Mouse (Mus musculus) CH12.LX (cell line): ENCODE results near the gene Klhdc4. TPM values are rescaled to one million over a fixed set of nuclear protein-coding genes. Genes with fewer than 3 reads are reported as not detected.

Source experiments
- DNase-seq: peaks from one replicate; pipeline ENCODE4 v3.0.0-alpha.2; 2013; ENCODE audit errors: extremely low read depth
- H3K27ac ChIP-seq: 2 replicates; pipeline ENCODE4 v1.5.1; 2012; ENCODE audit warnings: low read depth, mild to moderate bottlenecking, control low read depth, moderate library complexity; ENCODE audit not compliant: insufficient read depth
- H3K27me3 ChIP-seq: replicated peaks from 2 replicates; pipeline ENCODE3; 2012; ENCODE audit warnings: inconsistent platforms
- H3K36me3 ChIP-seq, 2 experiments: replicated peaks in 1 of 2; 2 replicates each; pipeline versions ENCODE3 to v1.6.1; 2012; ENCODE audit warnings: inconsistent platforms in 1 of 2, low read length in 1 of 2, mild to moderate bottlenecking in 1 of 2, mixed read lengths in 1 of 2, moderate library complexity in 1 of 2; ENCODE audit not compliant: control insufficient read depth in 1 of 2, insufficient read depth in 1 of 2
- H3K4me1 ChIP-seq, 2 experiments: 2 replicates each; pipeline ENCODE4 v1.6.1; 2012; ENCODE audit warnings: inconsistent platforms in 1 of 2, moderate library complexity in 1 of 2; ENCODE audit not compliant: insufficient read depth in 2 of 2, control insufficient read depth in 1 of 2
- H3K4me2 ChIP-seq: 2 replicates; pipeline ENCODE4 v1.6.1; 2012; ENCODE audit warnings: low read depth, mild to moderate bottlenecking, control low read depth; ENCODE audit not compliant: poor library complexity, insufficient read depth, severe bottlenecking
- H3K4me3 ChIP-seq, 3 experiments: fragments of 150-350 bp in 1 of 3; sonication (generic) in 1 of 3; replicated peaks in 1 of 3; 2 replicates each; pipeline versions ENCODE3 to v1.5.1; 2011 to 2012; ENCODE audit warnings: low read depth in 2 of 3, low read length in 2 of 3, mild to moderate bottlenecking in 2 of 3, moderate library complexity in 2 of 3, control low read depth in 1 of 3, improper control_type of control experiment in 1 of 3, inconsistent platforms in 1 of 3, mixed read lengths in 1 of 3; ENCODE audit not compliant: poor library complexity in 1 of 3
- H3K79me2 ChIP-seq: replicated peaks from 2 replicates; pipeline ENCODE4 v1.6.1; 2012; ENCODE audit warnings: mild to moderate bottlenecking, moderate library complexity; ENCODE audit not compliant: control insufficient read depth, poor library complexity, insufficient read depth, severe bottlenecking; ENCODE audit errors: extremely low read depth
- H3K9ac ChIP-seq: 2 replicates; pipeline ENCODE4 v1.6.1; 2012; ENCODE audit warnings: low read depth, mild to moderate bottlenecking, control low read depth, moderate library complexity; ENCODE audit not compliant: insufficient read depth
- H3K9me3 ChIP-seq: replicated peaks from 2 replicates; pipeline ENCODE3; 2012; ENCODE audit warnings: low read length, inconsistent platforms, mixed read lengths
- CHD1 ChIP-seq: IDR thresholded peaks from 2 replicates; pipeline ENCODE4 v1.6.1; 2012; ENCODE audit warnings: low read depth, low read length, improper control_type of control experiment, inconsistent platforms
- CTCF ChIP-seq, 2 experiments: IDR thresholded peaks in 1 of 2; conservative IDR thresholded peaks in 1 of 2; 2 replicates each; pipeline ENCODE4 v1.5.1; 2011 to 2012; ENCODE audit warnings: low read depth in 2 of 2, low read length in 2 of 2, improper control_type of control experiment in 1 of 2, inconsistent platforms in 1 of 2, mild to moderate bottlenecking in 1 of 2, moderate library complexity in 1 of 2
- ELF1 ChIP-seq: IDR thresholded peaks from 2 replicates; pipeline ENCODE4 v1.6.1; 2014; ENCODE audit warnings: low read depth, mild to moderate bottlenecking, inconsistent platforms, low read length, improper control_type of control experiment
- EP300 ChIP-seq: IDR thresholded peaks from 2 replicates; pipeline ENCODE4 v1.6.1; 2011; ENCODE audit warnings: low read length, improper control_type of control experiment
- ETS1 ChIP-seq: conservative IDR thresholded peaks from 2 replicates; pipeline ENCODE4 v1.6.1; 2012; ENCODE audit warnings: low read depth, mild to moderate bottlenecking, inconsistent platforms, low read length, improper control_type of control experiment, moderate library complexity
- GABPA ChIP-seq: IDR thresholded peaks from 2 replicates; pipeline ENCODE4 v1.6.1; 2012; ENCODE audit warnings: low read depth, low read length, improper control_type of control experiment, inconsistent platforms; ENCODE audit not compliant: insufficient replicate concordance
- JUND ChIP-seq: conservative IDR thresholded peaks from 2 replicates; pipeline ENCODE4 v1.6.1; 2011; ENCODE audit warnings: low read depth, low read length, improper control_type of control experiment
- KAT2A ChIP-seq: IDR thresholded peaks from 2 replicates; pipeline ENCODE4 v1.6.1; 2012; ENCODE audit warnings: low read length, improper control_type of control experiment, inconsistent platforms; ENCODE audit not compliant: insufficient replicate concordance
- MEF2A ChIP-seq: IDR thresholded peaks from 2 replicates; pipeline ENCODE4 v1.6.1; 2014; ENCODE audit warnings: low read depth, mild to moderate bottlenecking, inconsistent platforms, low read length, improper control_type of control experiment, borderline replicate concordance
- MXI1 ChIP-seq: IDR thresholded peaks from 2 replicates; pipeline ENCODE4 v1.6.1; 2011; ENCODE audit warnings: mild to moderate bottlenecking, low read depth, low read length, improper control_type of control experiment
- NELFE ChIP-seq: IDR thresholded peaks from 2 replicates; pipeline ENCODE4 v1.6.1; 2011; ENCODE audit warnings: low read depth, low read length, improper control_type of control experiment
- RAD21 ChIP-seq: IDR thresholded peaks from 2 replicates; pipeline ENCODE4 v1.6.1; 2011; ENCODE audit warnings: low read depth, mild to moderate bottlenecking, low read length, improper control_type of control experiment, moderate library complexity
- SIN3A ChIP-seq: IDR thresholded peaks from 2 replicates; pipeline ENCODE4 v1.6.1; 2012; ENCODE audit warnings: low read length, improper control_type of control experiment, inconsistent platforms
- USF1 ChIP-seq: IDR thresholded peaks from 2 replicates; pipeline ENCODE4 v1.6.1; 2014; ENCODE audit warnings: low read depth, mild to moderate bottlenecking, inconsistent platforms, low read length, improper control_type of control experiment
- USF2 ChIP-seq: conservative IDR thresholded peaks from 2 replicates; pipeline ENCODE4 v1.6.1; 2011; ENCODE audit warnings: low read depth, low read length, improper control_type of control experiment
- ZC3H11A ChIP-seq: IDR thresholded peaks from 2 replicates; pipeline ENCODE4 v1.6.1; 2012; ENCODE audit warnings: low read depth, mild to moderate bottlenecking, inconsistent platforms, low read length, improper control_type of control experiment
- dilution Hi-C: fragments of 300-500 bp; cut with MboI; formaldehyde crosslinking; loops from 2 replicates; pipeline ENCODE4 v1.14.3; 2020; ENCODE audit warnings: low sequenced_read_pairs; ENCODE audit not compliant: extremely low pct_unique_long_range_greater_than_20kb, extremely low pct_ligation_motif_present
- in situ Hi-C: fragments of 300-500 bp; cut with MboI; formaldehyde crosslinking; loops from 3 replicates; pipeline ENCODE4 v1.14.3; 2019; ENCODE audit warnings: low sequenced_read_pairs, low pct_ligation_motif_present, low pct_unique_long_range_greater_than_20kb, mixed read lengths
- polyA plus RNA-seq: library from polyadenylated mRNA; unstranded; fragments of >175 nt; gene quantifications from 2 replicates; pipeline ENCODE4 v1.2.1, GENCODE M21; 2012; ENCODE audit warnings: low read depth; ENCODE audit not compliant: insufficient read length
- total RNA-seq, 2 experiments: library from RNA; depleted of rRNA; stranded (reverse); fragments of 300-350 nt in 1 of 2; fragments of >200 nt in 1 of 2; gene quantifications; 2 replicates each; pipeline ENCODE4 v1.2.3; 2012 to 2014

Gene Klhdc4
- total and polyA plus RNA-seq, 3 experiments, result 35.5 to 54.3 (median 51.5) TPM

GRCm38 (mm10) chr8:121809524-121810155, 19.7 kb downstream of the Klhdc4 start:
- no peak for DNase-seq
- Histone ChIP-seq H3K79me2 (no peaks in the 10 kb centered on the region), H3K36me3 (peaks cover 48 to 77% of the 10 kb centered on the region in 2 experiments), H3K9ac (no peak overlapping the region), H3K27me3 (no peaks in the 10 kb centered on the region), H3K4me3 (no peak overlapping the region), H3K9me3 (no peaks in the 10 kb centered on the region), H3K27ac (no peak overlapping the region), H3K4me2 (no peak overlapping the region), H3K4me1 (peaks cover 8 to 44% of the 10 kb centered on the region in 2 experiments)
- TF ChIP-seq ZC3H11A, result no peak
- no peak for TF ChIP-seq USF1
- no peak for TF ChIP-seq ELF1
- no peak for TF ChIP-seq ETS1
- no peak for TF ChIP-seq RAD21
- TF ChIP-seq USF2, result no peak
- in situ Hi-C loops, result no loop called here
- dilution Hi-C loops, result no loop called here

- Histone ChIP-seq H3K9ac (no peak overlapping the region), H3K4me1 (peaks cover 8 to 46% of the 10 kb centered on the region in 2 experiments), H3K27ac (no peak overlapping the region), H3K36me3 (peaks cover 43 to 77% of the 10 kb centered on the region in 2 experiments), H3K4me3 (no peak overlapping the region), H3K4me2 (no peak overlapping the region), H3K27me3 (no peaks in the 10 kb centered on the region), H3K79me2 (no peaks in the 10 kb centered on the region), H3K9me3 (no peaks in the 10 kb centered on the region)
- DNase-seq, result no peak
- in situ Hi-C loops, result no loop called here
- TF ChIP-seq MEF2A, result no peak
- no peak for TF ChIP-seq ETS1
- no peak for TF ChIP-seq KAT2A
- no peak for TF ChIP-seq EP300
- peak in 1 of 2 experiments; percentile 41; a peak in 2 of 4 replicates for TF ChIP-seq CTCF (conservative IDR thresholded peaks at IDR 0.05 in 1 of 2, IDR thresholded peaks at IDR 0.05 in 1 of 2; ENCODE audit: low read depth in 2 of 2, low read length in 2 of 2)
- no peak for TF ChIP-seq JUND
- no peak for TF ChIP-seq GABPA
- no peak for TF ChIP-seq NELFE
- no peak for TF ChIP-seq CHD1
- no peak for TF ChIP-seq MXI1
- TF ChIP-seq RAD21, result peak; percentile 17
- TF ChIP-seq SIN3A, result no peak
- dilution Hi-C loops, result no loop called here
Observed at GRCm38 (mm10) chr8:121808032-121808431, 21.3 kb downstream of the Klhdc4 start.
